Mouse (Mus musculus) ES-Bruce4 (cell line): Measurements from ENCODE around the gene Plod3.

ENCODE experiments used
- CTCF ChIP-seq: IDR thresholded peaks from one replicate; pipeline ENCODE4 v1.8.1; 2011; ENCODE audit warnings: low read depth, low read length
- POLR2A ChIP-seq: IDR thresholded peaks from one replicate; pipeline ENCODE4 v1.8.1; 2011; ENCODE audit warnings: low read length; ENCODE audit not compliant: insufficient read depth

- TF ChIP-seq POLR2A (no peak), CTCF (no peak)
Observed at GRCm38 (mm10) chr5:137031076-137032032, 44.5 kb downstream of the Plod3 start.
